Mouse (Mus musculus) ovary, adult 18-20 months (tissue): ENCODE measurements around the gene Msi2.

Experiments used
- DNase-seq: peaks from one replicate; pipeline ENCODE4 v3.0.0; 2022; ENCODE audit warnings: low spot score, mixed read lengths

The Msi2 gene

GRCm38 (mm10) chr11:88313512-88313911 is 404.8 kb downstream of the Msi2 start:
- no peak for DNase-seq

GRCm38 (mm10) chr11:88311606-88312005 is 406.7 kb downstream of the Msi2 start:
- DNase-seq: no peak

GRCm38 (mm10) chr11:88310773-88311172 is 407.5 kb downstream of the Msi2 start:
- no peak for DNase-seq

- DNase-seq: no peak
Observed at GRCm38 (mm10) chr11:88309059-88309700, 409.1 kb downstream of the Msi2 start.

GRCm38 (mm10) chr11:88307616-88308543 is 410.4 kb downstream of the Msi2 start:
- no peak for DNase-seq

- no peak for DNase-seq
Observed at GRCm38 (mm10) chr11:88305759-88306158, 412.6 kb downstream of the Msi2 start.

GRCm38 (mm10) chr11:88301619-88302018 is 416.7 kb downstream of the Msi2 start:
- no peak for DNase-seq

GRCm38 (mm10) chr11:88299345-88299744 is 419.0 kb downstream of the Msi2 start:
- DNase-seq: no peak

GRCm38 (mm10) chr11:88297526-88297925 is 420.8 kb downstream of the Msi2 start:
- no peak for DNase-seq

- DNase-seq: no peak
Observed at GRCm38 (mm10) chr11:88295298-88295697, 423.0 kb downstream of the Msi2 start.

- no peak for DNase-seq
Observed at GRCm38 (mm10) chr11:88294394-88294710, 424.0 kb downstream of the Msi2 start.

- no peak for DNase-seq
Observed at GRCm38 (mm10) chr11:88293631-88294393, 424.5 kb downstream of the Msi2 start, which contains the start of gene Ccdc182. Gene Ccdc182 (plus strand): TSS chr11:88294058.

- DNase-seq: no peak
Observed at GRCm38 (mm10) chr11:88291688-88292087, 426.6 kb downstream of the Msi2 start.

GRCm38 (mm10) chr11:88291245-88291644 is 427.1 kb downstream of the Msi2 start:
- DNase-seq: no peak
